Mouse (Mus musculus) bone marrow, adult 2 months (tissue): ENCODE results near the gene Ttll5. TPM values are rescaled to one million over a fixed set of nuclear protein-coding genes. Genes with fewer than 3 reads are reported as not detected.

Experiments
- H3K27ac ChIP-seq: fragments of 200-500 bp; 2 replicates; pipeline ENCODE4 v1.5.1; 2012; ENCODE audit warnings: low read depth, mild to moderate bottlenecking, control low read depth, inconsistent platforms, low read length; ENCODE audit not compliant: control insufficient read depth, poor library complexity, insufficient read depth
- H3K4me1 ChIP-seq: fragments of 200-500 bp; 2 replicates; pipeline ENCODE4 v1.6.1; 2011; ENCODE audit warnings: low read length; ENCODE audit not compliant: control insufficient read depth, insufficient read depth
- H3K4me3 ChIP-seq: fragments of 200-500 bp; replicated peaks from 2 replicates; pipeline ENCODE3; 2011; ENCODE audit warnings: mild to moderate bottlenecking, low read depth, low read length, control low read depth; ENCODE audit not compliant: control insufficient read depth
- CTCF ChIP-seq: fragments of 200-500 bp; IDR thresholded peaks from 2 replicates; pipeline ENCODE4 v1.5.1; 2011; ENCODE audit warnings: low read length, control low read depth; ENCODE audit not compliant: control insufficient read depth, insufficient read depth
- POLR2A ChIP-seq: fragments of 200-500 bp; IDR thresholded peaks from 2 replicates; pipeline ENCODE4 v1.6.1; 2011; ENCODE audit warnings: low read depth, mild to moderate bottlenecking, control low read depth, low read length, borderline replicate concordance; ENCODE audit not compliant: control insufficient read depth
- WGBS: fragments of 180-500 bp; shearing (Covaris S2); methylation state at CpG from one replicate; pipeline ENCODE4 v1.1.7; 2018; 5-methylcytosine and 5-hydroxymethylcytosine counted together
- polyA plus RNA-seq: library from polyadenylated mRNA; stranded (reverse); fragments of >200 nt; gene quantifications from 2 replicates; pipeline ENCODE4 v1.2.4, GENCODE M21; 2011; ENCODE audit warnings: low replicate concordance; ENCODE audit not compliant: missing spikeins, insufficient read depth, insufficient read length

Ttll5 gene
- polyA plus RNA-seq, 1 experiment, result 16.8 TPM

GRCm38 (mm10) chr12:86051477-86051876, 227.0 kb downstream of the Ttll5 start:
- Histone ChIP-seq H3K4me1 (no peaks in the 10 kb centered on the region), H3K4me3 (no peak overlapping the region), H3K27ac (no peak overlapping the region)
- 65% methylated on average over 5 of the region's 5 CpGs for WGBS
- TF ChIP-seq CTCF (no peak), POLR2A (no peak)

DNA sequence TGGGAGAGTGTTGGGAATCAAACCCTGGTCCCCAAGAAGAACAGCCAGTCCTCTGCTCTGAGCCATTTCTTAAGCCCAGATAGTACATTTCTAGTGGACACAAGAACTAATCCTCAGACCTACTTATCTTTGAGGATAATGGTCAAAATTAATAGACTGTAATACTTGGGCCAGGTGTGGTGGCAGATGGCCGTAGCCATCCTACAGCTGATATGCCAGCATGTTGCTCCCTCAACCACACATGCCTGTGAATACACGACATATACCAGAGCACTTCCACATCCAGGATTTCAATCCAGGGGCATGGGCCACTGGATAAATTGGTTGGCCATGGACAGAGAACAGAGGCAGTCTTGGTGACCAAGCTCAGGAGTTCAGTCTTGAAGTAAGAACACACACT, 230.8 kb downstream of the Ttll5 start:
- Histone ChIP-seq H3K4me1 (no peaks in the 10 kb centered on the region), H3K4me3 (no peak overlapping the region)
- WGBS, result 75% methylated on average over 2 of the region's 2 CpGs

GRCm38 (mm10) chr12:86056976-86057375, 232.5 kb downstream of the Ttll5 start:
- Histone ChIP-seq H3K4me1 (no peaks in the 10 kb centered on the region), H3K27ac (no peak overlapping the region), H3K4me3 (no peak overlapping the region)
- TF ChIP-seq CTCF (no peak), POLR2A (no peak)
- WGBS, result 79% methylated on average over 8 of the region's 8 CpGs

More for the DNA sequence above, 230.8 kb downstream of the Ttll5 start:
- TF ChIP-seq POLR2A, result no peak
- no peak overlapping the region for H3K27ac ChIP-seq

DNA sequence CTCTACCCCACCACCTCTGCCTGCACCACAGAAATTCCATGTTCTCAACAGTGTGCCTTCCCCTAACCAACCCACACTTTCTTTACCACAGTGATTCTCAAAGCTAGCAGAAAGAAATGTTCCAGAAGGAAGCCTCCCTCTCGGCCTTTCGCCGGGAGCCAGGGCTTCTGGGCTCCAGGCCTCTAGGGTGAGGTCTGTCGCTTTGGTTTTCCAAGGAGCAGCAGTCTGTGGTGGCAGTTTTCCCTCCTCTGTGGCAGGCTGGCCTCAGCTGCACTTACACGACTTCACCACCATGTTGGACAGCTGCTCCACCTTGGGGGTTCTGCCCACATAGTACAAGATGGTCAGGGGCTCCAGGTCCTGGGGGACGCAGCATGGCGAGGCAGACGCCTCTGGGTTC, 233.1 kb downstream of the Ttll5 start:
- H3K4me1 ChIP-seq, result no peaks in the 10 kb centered on the region
- WGBS, result 88% methylated on average over 8 of the region's 8 CpGs

DNA sequence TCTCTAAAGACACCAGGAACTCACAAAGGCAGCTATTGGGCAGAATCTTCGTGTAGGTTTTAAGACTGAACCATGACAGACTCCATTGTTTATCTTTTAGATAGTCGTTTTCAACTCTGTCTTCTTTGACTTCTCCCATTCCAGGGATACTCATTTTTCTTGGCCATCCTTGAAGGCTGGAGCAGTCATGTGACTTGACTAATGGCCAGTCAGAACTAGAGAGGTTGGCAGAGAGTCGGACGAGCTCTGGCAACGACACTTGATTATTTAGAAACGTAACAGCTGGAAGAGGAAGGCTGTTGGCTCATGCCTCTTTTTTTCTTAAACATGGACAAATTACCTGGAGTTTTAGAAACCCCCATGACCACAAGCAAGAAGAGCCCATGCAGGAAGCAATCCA, 234.9 kb downstream of the Ttll5 start:
- WGBS, result 83% methylated on average over 6 of the region's 6 CpGs
- TF ChIP-seq POLR2A (no peak), CTCF (no peak)
- Histone ChIP-seq H3K27ac (no peak overlapping the region), H3K4me3 (no peak overlapping the region), H3K4me1 (no peaks in the 10 kb centered on the region)

More for the DNA sequence above, 233.1 kb downstream of the Ttll5 start:
- TF ChIP-seq POLR2A (no peak), CTCF (no peak)
- Histone ChIP-seq H3K27ac (no peak overlapping the region), H3K4me3 (no peak overlapping the region)

DNA sequence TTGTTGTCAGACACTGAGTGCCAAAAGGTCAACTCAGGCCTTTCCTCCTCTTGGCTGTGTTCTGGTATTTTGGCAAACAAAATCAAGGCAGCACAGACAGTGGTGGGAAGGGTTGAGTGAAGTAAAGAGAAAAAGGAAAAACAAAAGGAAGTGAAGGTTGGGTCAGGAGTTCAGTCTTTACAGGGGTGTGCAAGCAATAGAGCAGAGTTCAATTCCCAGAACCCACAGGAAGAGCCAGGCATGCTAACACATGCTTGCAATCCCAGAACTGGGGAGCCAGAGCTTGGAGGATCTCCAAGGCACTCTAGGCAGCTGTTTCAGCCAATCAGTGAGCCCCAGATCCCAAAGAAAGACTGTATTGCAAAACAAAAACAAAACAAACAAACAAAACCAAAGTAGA, 240.3 kb downstream of the Ttll5 start:
- no peak overlapping the region for H3K4me3 ChIP-seq
- TF ChIP-seq CTCF, result no peak
- TF ChIP-seq POLR2A, result no peak
- no peaks in the 10 kb centered on the region for H3K4me1 ChIP-seq
- H3K27ac ChIP-seq, result no peak overlapping the region

DNA sequence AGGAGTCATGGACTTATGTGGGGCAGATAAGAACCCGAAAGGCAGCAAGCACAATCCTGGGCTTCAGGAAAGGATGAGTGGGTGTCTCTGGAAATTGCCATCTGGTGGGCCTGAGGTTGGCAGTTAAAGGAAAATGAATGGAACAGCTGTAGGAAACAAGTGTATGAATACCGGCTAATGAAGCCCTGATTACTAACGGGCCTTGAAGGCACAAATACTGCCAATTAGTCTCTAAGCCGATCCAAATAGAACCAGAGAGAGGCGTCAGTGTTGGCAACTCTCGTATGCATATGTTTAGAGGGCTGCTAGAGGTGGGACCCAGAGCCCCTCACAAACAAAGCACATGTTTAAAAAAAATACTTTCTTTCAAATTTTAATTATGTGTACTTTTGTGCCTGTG, 247.0 kb downstream of the Ttll5 start:
- Histone ChIP-seq H3K4me3 (no peak overlapping the region), H3K27ac (no peak overlapping the region), H3K4me1 (no peaks in the 10 kb centered on the region)
- TF ChIP-seq POLR2A (no peak), CTCF (no peak)
- WGBS, result 85% methylated on average over 6 of the region's 6 CpGs

GRCm38 (mm10) chr12:86074681-86075080, 250.2 kb downstream of the Ttll5 start:
- Histone ChIP-seq H3K27ac (no peak overlapping the region), H3K4me3 (no peak overlapping the region), H3K4me1 (no peaks in the 10 kb centered on the region)
- 85% methylated on average over 12 of the region's 12 CpGs for WGBS
- TF ChIP-seq CTCF, result no peak
- no peak for TF ChIP-seq POLR2A

DNA sequence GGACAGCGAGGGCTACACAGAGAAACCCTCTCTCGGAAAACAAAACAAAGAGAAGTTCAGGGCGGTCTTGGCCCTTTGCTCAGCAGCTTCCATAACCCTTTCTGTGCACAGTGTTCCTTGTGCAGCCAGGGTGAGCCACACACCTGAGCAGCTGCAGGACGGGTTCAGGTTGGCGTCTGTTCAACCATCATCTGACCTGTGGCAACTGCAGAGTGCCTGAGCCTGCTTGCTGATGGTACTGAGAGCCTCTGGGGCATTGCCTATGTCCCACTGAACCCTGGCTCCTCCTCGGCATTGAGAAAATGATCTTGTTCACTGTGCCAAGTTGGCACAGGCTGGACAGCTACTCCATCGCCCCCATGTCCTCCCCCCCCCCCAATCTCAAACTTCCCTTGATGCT, 250.9 kb downstream of the Ttll5 start:
- 79% methylated on average over 7 of the region's 7 CpGs for WGBS
- Histone ChIP-seq H3K4me1 (no peaks in the 10 kb centered on the region), H3K27ac (no peak overlapping the region), H3K4me3 (no peak overlapping the region)
- TF ChIP-seq CTCF (no peak), POLR2A (no peak)
